Mouse (Mus musculus) induced T-regulatory cell, adult 2 months (primary cell): ENCODE results near the gene Musk.

Experiments
- DNase-seq: peaks from one replicate; pipeline ENCODE4 v3.0.0-alpha.2; 2012; ENCODE audit warnings: low read depth

The Musk gene

GRCm38 (mm10) chr4:58415537-58415936 is 129.8 kb downstream of the Musk start:
- DNase-seq: no peak

GRCm38 (mm10) chr4:58417319-58417718 is 131.6 kb downstream of the Musk start:
- DNase-seq: no peak

- no peak for DNase-seq
These were observed 133.5 kb downstream of the Musk start for GRCm38 (mm10) chr4:58419225-58419624.

GRCm38 (mm10) chr4:58423276-58423930 is 137.6 kb downstream of the Musk start:
- DNase-seq: no peak
